Mouse (Mus musculus) kidney, postnatal 36 days (tissue): Measurements from ENCODE around the gene Gm12216.
A peak's percentile ranks its signal among the peaks of the same experiment; 100 is the strongest.

Source experiments
- DNase-seq, 2 experiments: peaks; one replicate each; pipeline ENCODE4 v3.0.0; 2021 to 2022; ENCODE audit warnings: mixed read lengths in 2 of 2

Gm12216 gene

DNA sequence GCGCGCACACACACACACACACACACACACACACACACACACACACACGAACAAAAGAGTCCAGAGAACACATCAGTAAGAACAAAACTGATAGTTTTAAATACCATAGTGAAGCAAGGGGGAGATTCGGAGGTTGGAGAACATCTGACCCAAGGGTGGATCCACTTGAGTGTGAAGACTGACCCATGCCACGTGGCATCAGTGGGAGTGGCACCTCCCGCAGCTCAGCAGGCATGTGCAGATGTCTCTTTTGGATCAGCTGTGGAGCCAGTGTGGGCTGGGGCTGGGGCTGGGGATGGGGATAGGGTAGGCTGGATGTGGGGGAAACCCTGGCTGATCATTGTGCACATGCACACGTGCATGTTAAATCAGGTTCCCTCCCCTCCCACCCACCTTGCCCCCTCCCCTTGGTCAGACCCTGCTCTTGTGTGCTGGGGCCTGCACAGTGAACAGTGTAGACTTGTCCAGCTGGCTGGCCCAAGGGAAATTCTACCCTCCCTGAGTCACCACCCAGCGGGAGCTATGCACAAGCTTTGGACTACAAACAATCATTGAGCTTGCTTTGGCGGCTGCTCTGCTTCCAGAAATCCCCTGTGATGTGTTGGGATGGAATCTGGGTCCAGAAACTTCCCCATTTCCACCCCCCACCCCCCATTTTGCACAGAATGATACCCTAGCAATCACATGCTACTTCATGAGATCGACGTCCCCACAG is 37.7 kb downstream of the Gm12216 start:
- no peak for DNase-seq

DNA sequence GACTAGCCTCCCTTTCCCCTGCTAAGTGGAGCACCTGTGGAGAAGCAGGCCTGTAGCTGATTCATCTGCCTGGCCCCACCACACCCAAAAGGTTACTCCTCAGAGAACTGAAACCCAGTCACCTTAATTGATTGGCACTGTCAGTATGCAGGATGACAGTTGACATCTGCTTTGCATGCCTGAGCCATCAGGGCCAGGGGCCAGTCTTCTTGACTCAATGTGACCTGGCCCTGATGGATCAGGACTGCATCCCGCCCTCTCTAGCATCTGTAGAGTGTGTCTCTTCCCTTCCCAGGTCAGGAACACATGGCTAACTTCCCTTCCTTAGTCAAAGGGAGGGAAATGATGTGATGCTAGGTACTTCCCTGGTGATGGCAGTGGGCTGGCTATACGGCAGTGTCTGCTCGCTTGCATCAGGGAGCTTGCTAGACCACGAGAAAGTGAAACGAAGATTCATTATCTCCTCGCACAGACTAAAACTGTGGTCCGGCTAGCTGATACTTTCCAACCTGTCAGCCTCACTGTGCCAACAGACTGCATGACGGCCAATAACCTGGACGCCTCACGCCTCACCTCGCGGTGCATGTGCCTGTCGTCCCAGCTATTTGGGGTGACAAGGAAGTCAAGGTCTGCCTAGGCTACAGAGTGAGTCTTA is 38.4 kb downstream of the Gm12216 start:
- no peak for DNase-seq

DNA sequence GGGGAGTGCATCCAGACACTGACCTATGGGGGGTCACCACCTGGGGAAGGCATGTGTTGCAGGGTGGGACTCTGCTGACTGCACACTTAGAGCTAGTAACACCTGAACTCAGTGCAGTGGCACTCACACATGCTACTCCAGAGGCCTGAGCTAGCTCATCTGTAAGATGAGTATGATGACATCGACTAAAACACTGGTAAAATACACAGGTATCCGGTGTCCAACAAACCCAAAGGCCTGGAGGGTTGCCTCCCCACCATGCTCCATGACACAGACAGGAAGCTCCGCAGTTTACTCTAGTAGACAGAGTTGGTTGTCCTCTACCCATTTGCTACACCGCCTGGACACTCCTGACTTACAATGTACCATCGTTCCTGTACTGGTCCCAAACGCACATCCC is 39.5 kb downstream of the Gm12216 start:
- no peak for DNase-seq

DNA sequence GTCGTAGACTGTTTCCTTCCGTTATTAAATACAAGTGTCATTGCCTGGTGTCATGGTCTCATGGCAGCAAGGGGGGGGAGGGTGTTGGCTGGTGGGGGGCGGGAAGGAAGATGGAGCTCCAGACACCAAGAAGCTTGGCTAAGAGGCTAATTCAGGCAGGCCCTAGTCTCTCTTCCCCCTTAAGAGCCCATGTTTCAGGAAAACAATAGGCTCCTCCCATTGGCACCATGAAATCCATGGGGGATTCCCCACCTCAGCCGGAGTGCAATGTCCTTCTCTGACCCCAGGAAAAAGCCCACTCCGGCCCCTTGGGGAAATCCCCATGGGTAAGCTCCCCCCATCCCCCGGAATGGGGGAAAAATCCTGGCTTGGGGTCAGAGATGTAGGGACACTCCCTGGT is 40.3 kb downstream of the Gm12216 start:
- peak; percentile 55 to 74 for DNase-seq

DNA sequence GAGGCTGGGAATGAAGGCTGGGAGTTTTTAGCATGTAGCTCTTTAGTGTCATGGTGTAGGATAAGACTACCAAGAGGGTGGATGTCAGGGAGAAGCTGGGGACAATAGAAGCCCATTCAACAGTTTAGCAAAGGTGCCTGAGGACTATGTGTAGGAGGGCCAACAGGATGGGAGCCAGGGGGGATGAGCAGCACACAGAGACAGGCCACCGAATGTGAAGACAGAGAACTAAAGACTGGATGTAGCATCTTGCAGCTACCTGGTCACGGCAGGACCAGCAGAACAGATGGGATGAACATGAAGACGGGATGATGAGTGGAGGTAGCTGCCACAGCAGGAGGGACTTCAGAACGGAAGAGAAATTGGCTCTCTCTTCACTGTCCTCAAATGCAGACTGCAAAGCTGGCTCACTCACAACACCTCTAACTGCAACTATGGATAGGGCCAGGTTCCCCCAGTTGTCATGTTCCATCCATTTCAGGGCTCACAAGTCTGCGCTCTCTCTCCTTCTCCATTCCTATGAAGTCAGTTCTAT is 42.1 kb downstream of the Gm12216 start:
- DNase-seq, result no peak

DNA sequence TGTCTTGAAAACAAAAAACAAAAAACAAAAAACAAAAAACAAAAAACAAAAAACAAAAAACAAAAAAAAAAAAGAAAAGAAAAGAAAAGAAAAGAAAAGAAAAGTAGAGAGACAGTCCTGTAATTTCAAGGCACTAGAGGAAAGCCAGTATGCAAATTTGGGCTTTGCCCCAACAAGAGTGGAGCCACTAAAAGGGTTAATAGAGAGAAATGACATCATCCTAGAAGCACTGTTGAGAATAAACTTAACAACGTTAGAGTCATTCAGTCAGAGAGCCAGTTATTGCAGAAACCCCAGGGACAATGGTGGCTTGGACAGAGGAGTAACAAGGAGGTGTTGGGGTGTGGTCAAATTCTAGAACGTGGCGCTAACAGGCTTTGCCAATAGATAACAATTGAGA is 44.2 kb downstream of the Gm12216 start:
- DNase-seq, result no peak

DNA sequence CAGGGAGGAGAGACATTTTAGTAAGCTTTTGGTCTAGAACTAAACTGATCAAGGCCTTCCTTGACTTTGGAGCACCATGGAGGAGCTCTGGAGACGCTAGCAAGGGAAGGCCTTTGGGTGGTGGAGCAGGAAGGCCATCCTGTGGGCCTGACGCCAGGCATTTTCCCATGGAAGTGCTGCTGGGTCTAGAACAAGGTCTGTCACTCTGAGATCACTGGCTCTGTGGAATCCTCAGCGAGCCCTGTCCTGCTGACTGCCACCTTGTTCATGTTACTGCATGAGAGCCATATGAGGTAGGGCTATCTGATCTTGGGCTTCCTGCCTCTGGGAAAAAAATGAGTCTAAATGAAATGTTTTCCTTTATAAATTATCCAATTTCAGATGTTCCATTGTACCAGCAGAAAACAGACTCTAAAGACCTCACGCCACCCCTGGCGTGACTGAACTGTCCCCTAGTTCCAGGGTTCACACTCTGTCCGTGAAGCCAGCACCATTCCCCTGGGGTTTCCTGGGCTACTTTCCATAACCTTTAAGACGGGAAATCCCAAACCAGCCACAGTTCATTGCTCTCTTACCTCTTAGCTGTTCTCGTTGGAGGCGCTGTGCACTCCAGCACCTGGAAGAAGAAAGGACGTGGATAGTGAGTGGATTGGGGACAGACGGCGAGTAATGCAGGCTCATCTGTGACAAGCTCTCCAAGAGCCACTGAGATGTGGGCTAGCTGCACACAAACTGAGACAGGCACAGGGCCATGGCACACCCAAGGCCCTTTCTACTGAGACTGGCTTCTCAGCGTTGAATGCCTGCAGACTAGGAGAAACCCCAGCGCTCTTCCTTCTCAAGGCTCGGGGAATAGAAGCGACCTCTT is 45.8 kb downstream of the Gm12216 start:
- DNase-seq, result peak; percentile 82 to 90

DNA sequence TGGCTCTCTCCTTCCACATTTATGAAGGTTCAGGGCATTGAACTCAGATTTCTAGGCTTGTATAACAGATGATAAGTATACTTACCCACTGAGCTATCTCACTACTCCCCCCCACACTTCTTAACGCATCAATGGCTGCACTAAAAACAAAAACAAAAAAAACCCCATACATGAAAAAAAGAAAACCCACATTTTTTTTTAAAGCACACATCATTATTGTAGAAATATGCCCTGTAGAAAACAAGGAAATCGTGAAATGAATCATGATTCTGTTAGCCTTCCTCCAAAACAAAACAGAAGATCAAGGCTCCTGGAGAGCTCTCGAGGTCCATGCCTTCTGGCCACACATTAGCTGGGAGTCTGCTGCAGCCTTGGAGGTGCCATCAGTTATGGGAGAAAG is 47.7 kb downstream of the Gm12216 start:
- no peak for DNase-seq

DNA sequence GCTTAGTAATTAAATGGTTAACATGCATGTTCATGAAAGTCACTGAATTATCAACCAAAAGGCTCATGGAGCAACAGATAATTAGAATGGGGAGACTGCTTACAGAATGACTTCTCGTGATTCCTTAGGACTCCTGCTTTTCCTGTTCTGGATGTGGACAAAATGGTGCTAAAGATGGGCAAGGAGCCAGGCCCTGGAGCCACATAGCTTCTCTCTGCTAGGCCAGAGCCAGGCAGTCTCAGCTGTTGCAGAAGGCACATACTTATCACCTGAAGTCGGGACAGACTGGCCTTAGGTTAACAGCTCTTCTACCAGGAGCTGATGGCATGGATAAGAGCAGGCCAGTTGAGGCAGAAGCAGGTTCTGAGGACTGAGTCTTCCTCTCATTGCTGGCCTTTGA is 48.3 kb downstream of the Gm12216 start:
- peak in 1 of 2 experiments; percentile 53 for DNase-seq

DNA sequence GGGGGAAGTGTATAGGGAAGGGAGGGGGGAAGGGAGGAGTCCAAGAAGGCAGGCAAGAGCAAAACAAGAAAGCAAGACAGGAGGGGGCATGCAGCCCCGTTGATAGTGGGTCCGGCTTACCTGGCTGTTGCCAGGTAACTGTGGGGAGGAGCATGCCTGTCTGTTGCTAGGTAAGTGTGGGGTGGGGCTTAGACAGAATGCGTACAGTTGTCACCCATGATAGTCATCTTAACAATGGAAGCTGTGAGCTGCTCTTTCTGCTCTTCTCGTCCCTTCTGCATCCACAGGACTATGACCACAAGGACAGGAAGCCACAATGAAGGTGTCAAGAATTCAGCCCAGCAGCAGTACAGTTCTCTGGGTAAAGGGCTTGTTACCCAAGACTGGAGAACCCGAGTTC is 48.9 kb downstream of the Gm12216 start:
- DNase-seq, result no peak

DNA sequence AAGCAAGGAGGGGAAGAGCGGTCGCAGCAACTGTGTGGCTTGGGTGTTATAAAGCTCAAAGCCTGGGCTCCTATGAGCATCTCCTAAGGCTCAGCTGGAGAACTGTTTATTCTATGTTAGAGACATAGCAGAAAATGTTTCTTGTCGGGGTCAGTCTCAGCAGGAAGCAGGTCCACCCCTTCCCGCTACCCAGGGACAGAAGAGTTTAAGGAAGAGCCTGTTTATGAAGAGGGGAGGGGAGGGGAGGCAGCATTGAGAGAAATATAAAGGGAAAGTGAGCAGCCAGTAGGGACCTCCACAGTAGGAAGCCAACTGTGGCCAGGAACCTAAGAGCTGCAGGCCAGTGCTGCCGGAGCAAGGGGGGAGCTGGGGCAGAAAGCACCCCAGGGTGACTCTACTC is 49.7 kb downstream of the Gm12216 start:
- no peak for DNase-seq

DNA sequence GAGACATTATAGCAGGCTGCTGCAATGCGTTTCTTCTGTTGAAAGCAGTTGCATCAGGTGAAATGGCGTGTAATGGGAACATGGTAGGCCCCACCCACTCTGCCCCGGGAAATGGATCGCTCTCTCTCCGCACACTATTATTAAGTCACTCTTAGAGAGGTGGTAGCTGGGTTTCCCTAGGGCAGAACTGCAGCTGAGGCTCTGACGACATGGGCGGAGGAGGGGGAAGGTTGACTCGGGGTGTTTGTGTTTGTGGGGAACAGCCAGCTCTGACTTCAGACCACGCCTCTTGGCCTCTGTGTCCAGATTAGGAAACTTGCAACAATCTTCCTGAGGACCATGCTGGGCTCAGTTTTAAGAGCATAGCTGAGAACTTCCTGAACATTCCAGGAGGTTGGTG is 53.3 kb downstream of the Gm12216 start:
- peak; percentile 68 to 79 for DNase-seq

DNA sequence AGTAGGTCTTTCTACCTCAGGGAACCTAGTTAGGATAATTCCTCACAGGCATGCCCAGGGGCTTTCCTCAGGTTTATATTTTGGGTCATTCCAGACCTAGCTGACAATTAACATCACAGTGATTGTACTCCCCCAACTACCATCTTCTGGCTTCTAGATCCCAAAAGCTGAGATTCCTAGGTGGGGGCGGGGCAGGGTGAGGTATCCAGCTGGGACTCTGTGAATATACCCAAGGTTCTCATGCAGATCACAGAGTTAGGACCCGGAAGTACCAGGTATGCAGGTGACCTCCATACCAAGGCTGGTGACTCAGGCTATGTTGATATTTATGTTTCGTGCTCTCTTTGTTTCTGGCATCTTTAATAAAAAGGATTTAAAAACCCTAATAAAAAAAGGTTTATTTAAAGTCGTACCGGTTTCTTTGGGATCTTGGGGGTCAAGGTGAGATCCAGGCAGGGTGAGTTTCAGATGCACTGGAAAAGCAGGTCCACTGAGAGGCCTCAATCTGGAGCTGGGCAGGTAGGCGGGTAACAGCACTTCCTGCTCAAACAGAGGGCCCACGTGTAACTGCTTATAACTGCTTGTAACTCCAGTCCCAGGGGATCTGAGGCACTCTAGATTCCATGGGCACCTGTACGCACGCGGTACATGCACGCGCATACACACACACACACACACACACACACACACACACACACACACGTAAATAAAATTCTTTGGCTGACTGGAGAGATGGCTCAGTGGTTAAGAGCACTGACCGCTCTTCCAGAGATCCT is 54.3 kb downstream of the Gm12216 start:
- DNase-seq, result no peak

DNA sequence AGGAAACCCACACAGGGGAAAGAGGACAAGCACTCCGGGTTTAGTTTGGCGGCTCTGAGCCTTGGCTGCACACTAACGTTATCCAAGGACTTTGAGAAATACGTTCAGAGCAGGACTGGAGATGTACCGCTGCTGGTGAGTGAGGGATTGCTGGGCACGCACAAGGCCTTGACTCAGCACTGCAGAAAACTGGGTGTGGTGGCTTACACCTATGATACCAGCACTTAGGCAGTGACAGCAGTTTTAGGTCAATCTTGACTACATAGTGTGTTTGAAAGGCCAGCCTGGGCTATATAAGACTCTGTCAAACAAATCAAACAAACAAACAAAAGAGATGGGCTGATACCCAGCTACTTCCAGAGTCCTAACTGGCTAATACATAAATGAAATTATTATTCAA is 55.6 kb downstream of the Gm12216 start:
- no peak for DNase-seq

DNA sequence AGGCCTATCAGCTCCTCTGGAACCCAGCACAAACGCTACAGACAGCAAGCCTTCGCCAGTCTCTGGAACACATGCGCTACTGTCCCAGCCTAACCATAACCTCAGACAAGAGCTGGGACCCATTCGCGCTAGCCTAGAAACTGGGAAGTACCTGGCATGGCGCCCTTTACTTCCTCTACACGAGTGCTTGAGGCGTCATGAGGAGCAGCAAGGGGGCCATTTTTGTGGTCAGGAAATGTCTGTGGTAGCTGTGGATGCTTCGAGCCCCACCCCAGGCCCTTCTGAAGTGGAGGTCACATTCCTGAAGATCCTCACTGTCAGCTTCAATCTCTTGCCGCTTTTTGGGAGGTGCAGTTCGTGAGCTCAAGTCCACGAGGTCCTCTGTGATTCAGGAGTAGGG is 56.0 kb downstream of the Gm12216 start:
- peak in 1 of 2 experiments; percentile 60 for DNase-seq

DNA sequence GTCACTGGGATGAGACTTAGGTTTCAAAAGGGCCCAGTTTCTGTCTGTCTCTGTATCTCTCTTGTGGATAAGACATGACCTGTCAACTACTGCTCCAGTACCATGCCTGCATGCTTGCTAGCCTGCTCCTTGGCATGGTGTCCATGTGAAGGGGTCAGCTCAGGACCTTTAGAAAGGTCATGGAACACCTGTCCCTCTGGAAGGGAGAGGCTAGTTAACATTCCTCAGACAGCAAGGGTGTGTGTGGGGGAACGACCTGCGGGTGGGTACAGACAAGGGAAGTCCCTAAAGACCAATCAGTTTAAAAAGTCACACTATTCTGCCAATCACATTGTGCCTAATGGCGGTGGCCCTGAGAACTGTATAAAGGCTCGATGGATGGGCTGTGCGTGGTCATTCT is 58.1 kb downstream of the Gm12216 start:
- no peak for DNase-seq

DNA sequence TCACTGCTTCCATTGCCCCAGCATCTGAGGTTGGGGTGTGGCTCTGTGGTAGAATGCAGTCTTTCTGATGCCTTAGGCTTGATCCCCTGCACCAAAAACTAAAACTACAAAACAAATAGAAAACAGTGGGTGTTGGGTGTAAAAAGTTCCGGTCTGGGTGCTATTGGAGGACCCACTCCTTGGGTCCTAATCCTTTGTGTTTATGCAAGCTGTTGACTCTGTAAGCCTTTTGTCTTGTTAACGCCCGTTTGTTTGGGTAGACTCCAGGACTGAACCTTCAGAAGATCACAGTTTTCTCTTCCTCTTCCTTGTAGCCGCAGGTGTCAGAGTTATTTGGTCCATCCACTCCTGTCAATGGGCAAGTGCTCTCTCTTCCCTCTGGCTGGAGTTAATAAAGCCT is 59.0 kb downstream of the Gm12216 start:
- no peak for DNase-seq

DNA sequence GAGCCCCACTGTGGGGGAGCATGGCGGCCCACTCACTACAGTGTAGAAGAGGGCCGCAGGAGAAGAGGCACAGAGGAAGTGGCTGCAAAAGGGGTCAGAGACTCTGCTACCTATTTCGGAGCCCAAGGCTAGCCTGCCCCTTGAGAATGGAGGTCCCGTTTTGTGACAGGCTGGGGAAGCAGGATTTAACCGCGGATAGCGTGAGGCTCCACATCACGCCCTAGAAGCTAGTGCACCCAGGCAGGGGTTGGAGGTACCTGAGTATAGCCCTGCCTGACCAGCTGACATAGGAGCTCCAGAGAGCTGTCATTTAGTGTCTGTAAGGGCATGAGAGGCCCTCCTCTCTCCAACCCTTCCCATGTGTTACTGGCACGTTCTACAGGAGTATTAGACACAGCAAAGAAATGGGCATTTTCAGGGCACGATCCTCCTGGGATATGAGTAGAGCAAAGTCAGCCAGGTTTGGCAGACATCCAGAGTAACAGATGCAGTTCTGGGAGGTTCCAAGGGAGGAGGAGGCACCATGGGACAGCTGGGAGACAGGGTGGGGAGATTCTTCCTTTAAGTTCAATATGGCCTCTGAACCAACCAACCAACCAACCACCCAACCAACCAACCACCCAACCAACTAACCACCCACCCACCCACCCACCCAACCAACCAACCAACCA is 60.9 kb downstream of the Gm12216 start:
- no peak for DNase-seq

DNA sequence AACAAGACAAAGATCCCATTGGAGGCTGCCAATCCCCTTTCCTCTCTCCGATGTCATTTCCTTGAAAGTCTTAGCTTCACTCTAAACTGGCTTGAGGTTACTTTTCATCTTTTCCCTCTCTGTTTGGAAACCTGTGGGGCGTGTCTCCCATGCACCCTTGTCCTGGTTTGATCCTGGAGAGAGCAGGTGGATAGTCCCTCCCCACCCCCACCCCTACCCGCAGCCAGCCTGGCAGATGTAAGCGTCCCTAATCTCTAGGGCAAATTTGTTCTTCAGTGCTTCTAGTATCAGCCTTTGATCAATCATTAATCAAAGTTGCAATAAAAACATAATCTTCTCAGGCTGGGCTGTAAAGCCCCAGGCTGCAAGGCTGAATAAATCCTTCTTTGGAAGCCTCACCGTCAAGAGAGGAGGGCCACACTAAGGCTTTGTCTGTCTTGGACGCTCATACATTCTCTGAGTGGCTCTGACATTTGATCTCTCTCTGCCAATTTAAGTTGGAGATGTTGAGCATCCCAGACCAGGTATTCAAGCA is 61.6 kb downstream of the Gm12216 start:
- DNase-seq, result no peak

DNA sequence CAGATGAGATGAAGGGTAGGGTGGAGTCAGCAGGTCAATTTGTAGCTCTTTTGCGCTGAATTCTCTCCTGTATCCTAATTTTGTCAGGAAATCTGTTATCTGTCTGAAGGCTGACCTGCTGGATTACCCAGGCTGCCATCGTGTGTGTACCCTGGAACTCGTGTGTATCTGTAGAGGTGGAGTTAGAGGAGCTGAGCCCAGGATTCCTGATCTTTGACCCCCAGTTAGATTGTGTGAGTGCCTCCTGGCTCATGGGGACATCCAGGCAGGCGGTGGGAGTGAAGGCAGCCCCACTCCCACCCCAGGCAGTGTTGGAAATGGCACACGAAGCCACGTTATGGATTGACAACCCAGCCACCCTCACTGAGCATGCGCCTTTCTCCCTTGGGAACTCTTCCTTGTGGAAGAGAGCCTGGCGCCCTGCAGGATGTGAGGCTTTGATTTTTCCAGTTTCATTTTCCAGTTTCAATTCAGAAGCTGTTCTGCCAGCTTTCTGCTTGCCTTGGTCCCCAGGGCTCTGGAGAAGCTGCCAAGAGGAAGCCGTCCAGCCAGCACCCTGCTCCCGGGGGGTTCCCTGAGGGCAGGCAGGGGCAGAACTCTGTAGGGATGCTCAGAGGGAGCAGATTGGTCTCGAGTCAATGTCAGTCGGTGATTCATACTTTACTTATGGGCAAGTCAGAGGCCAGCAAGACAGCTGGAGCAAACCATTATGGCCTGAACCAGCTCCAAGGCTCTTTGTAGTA is 62.5 kb downstream of the Gm12216 start:
- peak; percentile 79 to 80 for DNase-seq

DNA sequence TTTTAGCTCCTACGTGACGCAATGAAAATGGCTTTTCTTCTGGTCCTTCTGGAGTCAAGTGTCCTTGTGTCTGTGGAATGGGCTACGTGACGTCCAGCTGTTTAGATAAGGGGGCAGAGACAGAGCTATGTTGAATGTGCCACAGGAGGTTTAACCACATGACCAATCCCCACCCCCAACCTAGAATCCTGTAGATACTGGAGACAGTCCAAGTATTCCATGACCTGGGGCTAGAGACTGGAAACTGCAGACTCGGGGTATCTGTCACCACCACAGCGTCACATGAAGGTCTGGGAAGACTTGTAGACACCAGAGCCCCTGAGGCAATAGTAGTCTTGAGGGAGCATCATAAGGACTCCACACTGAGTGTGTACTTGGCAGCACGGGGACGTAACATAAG is 63.2 kb downstream of the Gm12216 start:
- no peak for DNase-seq
